Mouse (Mus musculus): ENCODE results near the gene Zfp319. TPM values are rescaled to one million over a fixed set of nuclear protein-coding genes. Genes with fewer than 3 reads are reported as not detected.

Gene Zfp319
- total and polyA plus RNA-seq, 2 experiments from 2014 or later, result 10.5 to 18.3 TPM

- no peaks in the 10 kb centered on the region for H3K36me3 ChIP-seq (ENCODE audit: insufficient read depth, low read length)
- H3K9me3 ChIP-seq (ENCODE audit: low read length), result no peaks in the 10 kb centered on the region
- 0 out of 2 replicates have a peak, but pooled peaks cover 8% of the 10 kb centered on the region for H3K4me1 ChIP-seq (ENCODE audit: insufficient read depth, low read length)
- WGBS, result 80% methylated on average over 3 of the region's 3 CpGs
- ATAC-seq (no peak), DNase-seq (ENCODE audit: low spot score) (no peak)
- no peak overlapping the region for H3K4me2 ChIP-seq (ENCODE audit: low read depth, low read length)
- H3K9ac ChIP-seq (replicated peaks; ENCODE audit: low read length), result no peak overlapping the region
- no peak for TF ChIP-seq CTCF (IDR thresholded peaks at IDR 0.05; ENCODE audit: low read depth)
- H3K27ac ChIP-seq, result no peak overlapping the region
- H3K27me3 ChIP-seq (ENCODE audit: insufficient read depth, low read length), result no peaks in the 10 kb centered on the region
- no peak overlapping the region for H3K4me3 ChIP-seq (ENCODE audit: low read length)
Measured at GRCm38 (mm10) chr8:95361016-95361341, 29.2 kb upstream of the Zfp319 start.

GRCm38 (mm10) chr8:95360181-95361015, 28.6 kb upstream of the Zfp319 start:
- TF ChIP-seq CTCF (IDR thresholded peaks at IDR 0.05; ENCODE audit: low read depth), result no peak
- Histone ChIP-seq H3K27me3 (ENCODE audit: insufficient read depth, low read length) (no peaks in the 10 kb centered on the region), H3K4me3 (ENCODE audit: low read length) (no peak overlapping the region), H3K4me1 (ENCODE audit: insufficient read depth, low read length) (peaks cover 12% of the 10 kb centered on the region; the same call in 1 of the 2 replicates), H3K9ac (replicated peaks; ENCODE audit: low read length) (no peak overlapping the region; the same call in 1 of the 2 replicates), H3K4me2 (ENCODE audit: low read depth, low read length) (no peak overlapping the region), H3K36me3 (ENCODE audit: insufficient read depth, low read length) (no peaks in the 10 kb centered on the region), H3K27ac (0 out of 2 replicates have a peak overlapping the region, but pooled peaks have one; percentile 17), H3K9me3 (ENCODE audit: low read length) (no peaks in the 10 kb centered on the region)
- DNase-seq (ENCODE audit: low spot score) (no peak), ATAC-seq (peak; percentile 36; the same call in 1 of the 2 replicates)
- 44% methylated on average over 7 of the region's 7 CpGs for WGBS

GRCm38 (mm10) chr8:95358550-95359411, 27.0 kb upstream of the Zfp319 start:
- H3K9me3 ChIP-seq (ENCODE audit: low read length), result no peaks in the 10 kb centered on the region
- no peak overlapping the region for H3K4me3 ChIP-seq (ENCODE audit: low read length)
- ATAC-seq, result no peak
- peaks cover 16% of the 10 kb centered on the region for H3K4me1 ChIP-seq (ENCODE audit: insufficient read depth, low read length)
- WGBS, result 44% methylated on average over 7 of the region's 8 CpGs
- no peak for DNase-seq (ENCODE audit: low spot score)
- H3K27me3 ChIP-seq (ENCODE audit: insufficient read depth, low read length), result no peaks in the 10 kb centered on the region
- no peak overlapping the region for H3K9ac ChIP-seq (replicated peaks; ENCODE audit: low read length)
- H3K4me2 ChIP-seq (ENCODE audit: low read depth, low read length), result no peak overlapping the region
- no peaks in the 10 kb centered on the region for H3K36me3 ChIP-seq (ENCODE audit: insufficient read depth, low read length)
- no peak overlapping the region for H3K27ac ChIP-seq
- TF ChIP-seq CTCF (IDR thresholded peaks at IDR 0.05; ENCODE audit: low read depth), result no peak

- H3K9ac ChIP-seq (replicated peaks; ENCODE audit: low read length), result no peak overlapping the region
- 73% methylated on average over 2 of the region's 2 CpGs for WGBS
- peak overlapping the region; percentile 86 for H3K4me2 ChIP-seq (ENCODE audit: low read depth, low read length)
- H3K4me3 ChIP-seq (ENCODE audit: low read length), result no peak overlapping the region
- no peak for ATAC-seq
- no peaks in the 10 kb centered on the region for H3K36me3 ChIP-seq (ENCODE audit: insufficient read depth, low read length)
- no peak for TF ChIP-seq CTCF (IDR thresholded peaks at IDR 0.05; ENCODE audit: low read depth)
- no peak overlapping the region for H3K27ac ChIP-seq
- no peaks in the 10 kb centered on the region for H3K9me3 ChIP-seq (ENCODE audit: low read length)
- H3K4me1 ChIP-seq (ENCODE audit: insufficient read depth, low read length), result peaks cover 19% of the 10 kb centered on the region
- DNase-seq (ENCODE audit: low spot score), result no peak
- no peaks in the 10 kb centered on the region for H3K27me3 ChIP-seq (ENCODE audit: insufficient read depth, low read length)
Measured at GRCm38 (mm10) chr8:95354606-95355005, 22.9 kb upstream of the Zfp319 start.

GRCm38 (mm10) chr8:95352871-95353866, 21.4 kb upstream of the Zfp319 start:
- TF ChIP-seq CTCF (IDR thresholded peaks at IDR 0.05; ENCODE audit: low read depth), result no peak; the same call in 1 of the 2 replicates
- peak overlapping the region; percentile 86 for H3K4me2 ChIP-seq (ENCODE audit: low read depth, low read length)
- H3K4me3 ChIP-seq (ENCODE audit: low read length), result peak overlapping the region; percentile 88
- no peaks in the 10 kb centered on the region for H3K27me3 ChIP-seq (ENCODE audit: insufficient read depth, low read length)
- H3K27ac ChIP-seq, result peak overlapping the region; percentile 82
- peak; percentile 38 for ATAC-seq
- no peaks in the 10 kb centered on the region for H3K36me3 ChIP-seq (ENCODE audit: insufficient read depth, low read length)
- H3K4me1 ChIP-seq (ENCODE audit: insufficient read depth, low read length), result peaks cover 32% of the 10 kb centered on the region
- peak; percentile 69 for DNase-seq (ENCODE audit: low spot score)
- H3K9ac ChIP-seq (replicated peaks; ENCODE audit: low read length), result peak overlapping the region; percentile 60
- H3K9me3 ChIP-seq (ENCODE audit: low read length), result no peaks in the 10 kb centered on the region
- 2% methylated on average over 62 of the region's 62 CpGs for WGBS

All from hindbrain, postnatal 0 days (tissue).